Mouse (Mus musculus) testis, postnatal 14 days (tissue): ENCODE data around the gene Nrap.
"Not testable (repeated sequence)": the region's sequence is repeated elsewhere in the genome, so short reads cannot be mapped to it uniquely, and the experiment has no call there.

ENCODE experiments used
- DNase-seq: peaks from one replicate; pipeline ENCODE4 v3.0.0; 2021; ENCODE audit warnings: low spot score

Gene Nrap

DNA sequence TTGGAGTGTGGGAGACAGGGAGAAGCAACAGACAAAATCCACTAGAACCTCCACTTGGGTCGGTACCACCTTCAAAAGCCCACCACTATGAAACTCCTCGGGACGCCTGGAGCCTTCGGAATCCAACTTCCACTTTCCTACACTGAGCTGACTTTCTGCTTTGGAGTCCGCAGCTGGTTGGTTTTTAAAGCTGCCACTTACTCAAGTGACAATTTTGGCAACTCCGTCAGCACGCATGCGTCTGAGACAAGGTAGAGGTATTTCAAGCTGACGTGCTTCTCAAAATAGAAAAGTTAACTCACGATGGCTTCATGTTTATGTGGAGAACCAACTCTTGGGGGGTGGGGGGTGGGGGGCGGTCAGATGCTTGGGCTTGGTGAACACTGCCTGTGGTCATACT, at the start of gene Nrap:
TSS of gene Nrap (minus strand) at position 159 of the 400 bp plus-strand sequence.
- DNase-seq, result no peak

DNA sequence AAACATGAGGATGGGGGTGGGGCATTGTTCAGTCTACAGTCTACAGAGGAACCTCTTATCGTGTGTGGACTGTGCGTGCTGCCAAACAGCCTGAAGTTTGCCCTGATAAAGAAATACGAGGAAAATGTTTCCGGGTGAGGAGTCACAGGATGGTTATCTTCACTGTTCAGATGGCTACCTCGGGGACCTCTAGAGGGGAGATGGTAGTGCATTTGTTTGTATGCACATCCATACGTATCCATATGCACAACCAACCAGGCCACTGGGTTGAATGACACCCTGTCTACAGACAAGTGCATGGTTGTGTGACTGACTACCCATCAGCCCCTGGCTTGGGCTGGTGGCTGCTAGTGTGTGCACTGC, 49.2 kb upstream of the Nrap start:
- DNase-seq, result no peak

DNA sequence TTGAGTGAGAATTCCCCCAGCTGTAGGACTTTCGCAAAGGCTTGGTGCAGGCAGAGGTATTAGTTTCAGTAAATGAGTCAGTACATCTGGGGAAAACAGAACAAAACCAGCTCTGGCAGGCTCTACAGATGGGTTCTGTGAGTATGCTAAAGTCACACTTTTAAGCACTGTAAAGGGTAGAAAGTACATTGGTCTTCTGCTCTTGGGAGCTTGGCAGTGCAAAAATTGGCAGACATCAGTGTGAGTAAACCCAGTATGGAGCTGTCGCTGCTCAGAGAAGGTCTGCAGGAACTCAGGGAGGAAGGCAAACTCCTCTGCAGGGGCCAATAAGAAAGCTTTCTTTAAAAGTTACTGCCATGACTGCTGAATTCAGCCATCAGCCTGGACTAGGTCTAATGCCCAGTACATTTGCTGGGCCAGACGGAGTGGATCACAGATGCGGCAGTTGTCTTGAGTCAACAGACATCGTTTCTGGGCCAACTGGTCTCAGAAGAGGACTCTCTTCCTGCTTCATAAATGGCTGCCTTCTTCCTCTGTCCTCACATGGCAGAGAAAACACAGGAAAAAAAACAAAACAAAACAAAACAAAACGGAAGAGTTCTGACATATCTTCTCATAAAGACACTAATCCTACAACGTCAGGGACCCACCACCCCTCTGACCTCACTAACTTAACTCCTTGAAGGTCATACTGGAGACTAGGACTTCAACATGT, 48.7 kb upstream of the Nrap start:
- no peak for DNase-seq

DNA sequence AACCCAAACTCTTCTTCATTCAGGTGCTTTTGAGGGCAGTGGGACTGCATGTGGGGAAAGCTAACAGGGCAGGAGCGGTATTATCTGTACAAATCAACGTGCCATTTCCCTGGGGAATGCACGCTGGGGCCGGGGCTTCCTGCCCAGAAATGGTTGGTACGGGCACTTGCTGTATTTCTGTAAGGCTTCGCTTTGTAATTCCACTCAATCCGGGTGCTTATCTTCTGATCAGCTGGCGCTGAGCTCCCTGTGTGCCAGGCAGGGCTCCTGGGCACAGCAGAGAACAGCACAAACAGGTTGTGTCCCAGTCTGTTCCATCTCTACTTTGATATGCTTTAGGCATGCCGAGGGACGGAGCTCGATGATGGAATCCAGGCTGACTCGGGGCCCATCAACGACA, 46.5 kb upstream of the Nrap start:
- no peak for DNase-seq

DNA sequence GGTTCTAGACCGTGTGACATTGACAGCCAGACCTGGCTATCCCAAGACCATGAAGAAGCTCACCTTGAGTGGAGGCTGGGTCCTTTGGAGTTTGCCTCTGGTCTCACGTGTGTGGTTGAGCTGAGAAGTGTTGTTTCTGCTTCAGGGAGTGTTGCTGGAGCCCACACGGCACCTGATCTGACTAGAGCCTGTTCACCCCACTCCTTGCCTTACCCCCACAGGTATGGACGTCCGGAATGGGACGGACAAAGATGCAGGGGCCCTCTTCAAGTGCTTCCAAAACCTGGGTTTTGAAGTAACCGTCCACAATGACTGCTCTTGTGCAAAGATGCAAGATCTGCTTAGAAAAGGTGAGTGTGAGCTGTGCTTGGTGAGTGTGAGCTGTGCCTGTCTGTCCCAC, 43.7 kb upstream of the Nrap start:
- DNase-seq, result no peak

DNA sequence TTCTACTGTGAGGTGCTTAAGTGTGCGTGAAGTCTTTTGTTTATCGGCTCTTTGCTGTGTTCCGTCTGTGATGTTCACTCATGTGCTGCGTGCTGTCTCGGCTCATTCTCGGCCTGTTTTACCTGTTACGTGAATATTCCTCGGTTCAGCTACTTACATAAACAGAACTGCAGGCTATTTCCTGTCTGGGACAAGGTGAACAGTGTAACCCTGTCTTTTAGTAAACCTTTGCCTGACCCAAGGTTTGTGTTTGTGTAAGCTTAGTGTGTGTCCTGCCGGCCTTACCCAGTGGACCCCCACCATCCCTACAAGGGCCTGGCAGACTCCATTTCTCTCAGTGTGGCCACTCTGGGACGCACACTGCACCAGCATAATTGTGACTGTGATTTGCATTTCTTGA, 42.9 kb upstream of the Nrap start:
- no peak for DNase-seq

DNA sequence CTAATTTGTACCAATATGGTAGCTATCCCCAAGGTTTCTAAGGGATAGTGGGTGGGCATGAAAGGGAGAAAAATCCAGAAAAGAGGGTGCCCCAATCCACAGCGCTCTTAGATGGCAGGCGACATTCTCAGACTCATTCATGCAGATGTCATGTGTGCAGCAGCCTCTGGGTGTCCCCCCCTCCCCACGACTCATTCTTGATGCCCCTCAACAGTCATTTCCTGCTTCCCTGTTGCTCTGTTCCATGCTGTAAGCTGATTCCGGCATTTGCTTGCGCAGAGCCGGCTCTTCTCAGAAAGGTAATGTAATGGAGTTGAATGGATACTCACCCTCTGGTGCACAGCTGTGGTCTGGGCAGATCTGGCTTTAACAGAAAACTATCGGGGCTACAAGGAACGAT, 40.5 kb upstream of the Nrap start:
- DNase-seq, result no peak

DNA sequence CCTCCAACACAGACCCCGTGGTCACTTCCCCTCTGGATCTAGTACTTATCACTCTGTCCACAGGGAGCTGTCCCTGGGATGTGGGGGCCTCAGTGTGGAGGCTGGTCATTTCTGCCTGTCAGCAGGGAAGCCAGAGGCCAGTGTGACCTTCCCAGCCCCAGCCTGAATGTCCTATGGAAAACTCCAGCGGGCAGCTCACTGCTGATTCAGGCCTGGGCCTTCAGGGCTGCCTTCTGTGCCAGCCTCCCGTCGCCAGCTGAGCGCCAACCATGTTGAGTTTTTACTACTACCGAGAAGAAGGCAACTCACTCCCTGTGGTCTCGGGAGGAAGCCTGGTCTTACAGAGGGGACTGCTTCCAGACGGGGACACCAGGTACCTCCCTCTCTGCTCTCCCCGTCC, 35.7 kb upstream of the Nrap start:
- no peak for DNase-seq

DNA sequence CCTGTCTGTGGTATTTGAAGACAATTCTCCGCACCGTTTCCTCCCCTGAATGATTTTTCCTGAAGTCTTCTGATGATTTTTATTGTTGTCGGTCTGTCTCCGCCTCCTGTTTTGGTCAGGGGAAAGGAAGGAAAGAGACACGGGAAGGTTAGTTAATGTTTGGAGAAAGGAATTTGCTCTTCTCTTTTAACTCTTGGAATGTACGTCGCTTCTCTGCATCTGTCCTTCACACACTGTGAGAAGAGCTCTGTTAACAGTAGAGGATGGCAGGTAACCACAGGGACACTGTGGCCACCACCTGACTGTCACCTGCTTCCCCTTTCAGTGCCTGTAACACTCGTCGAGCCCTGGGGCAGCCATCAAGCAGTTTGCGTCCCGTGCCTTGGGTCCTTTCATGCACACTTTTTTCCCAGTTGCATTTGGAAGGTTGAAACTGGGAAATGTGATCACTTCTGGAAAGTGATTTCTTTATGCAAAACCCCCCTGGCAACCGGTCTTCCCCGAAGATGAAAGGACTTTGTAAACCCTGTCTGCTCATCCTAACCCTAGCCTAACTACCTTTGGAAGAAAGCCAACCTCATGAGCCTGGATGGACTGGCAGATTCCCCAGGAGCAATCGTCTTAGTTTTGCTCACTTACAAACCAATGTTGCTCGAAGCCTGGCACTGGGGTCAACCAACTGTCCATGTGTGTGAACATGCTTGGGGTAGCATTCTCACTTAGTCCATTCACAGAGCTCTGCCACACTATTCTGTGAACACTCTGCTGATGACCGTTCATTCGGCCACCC, 35.0 kb upstream of the Nrap start:
- no peak for DNase-seq

DNA sequence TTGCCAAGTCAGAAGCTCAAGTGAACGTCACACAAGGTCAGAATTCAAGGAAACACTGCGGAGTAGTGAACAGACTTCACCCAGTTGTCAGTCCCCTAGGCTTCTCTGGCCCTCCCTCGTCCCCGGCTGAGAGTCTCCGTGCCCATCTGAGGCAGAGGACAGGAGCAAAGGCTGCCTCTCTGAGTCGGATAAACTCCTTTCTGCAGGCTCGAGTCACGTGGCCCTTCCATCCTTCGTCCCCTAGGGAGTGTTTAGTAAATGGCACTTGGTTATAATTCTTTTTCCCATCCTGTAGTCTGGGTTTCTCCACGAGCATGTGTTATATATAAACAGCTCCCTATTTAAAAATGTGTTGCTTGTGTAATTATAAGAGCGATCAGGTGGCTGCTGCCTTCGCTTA, 33.5 kb upstream of the Nrap start:
- DNase-seq, result no peak

DNA sequence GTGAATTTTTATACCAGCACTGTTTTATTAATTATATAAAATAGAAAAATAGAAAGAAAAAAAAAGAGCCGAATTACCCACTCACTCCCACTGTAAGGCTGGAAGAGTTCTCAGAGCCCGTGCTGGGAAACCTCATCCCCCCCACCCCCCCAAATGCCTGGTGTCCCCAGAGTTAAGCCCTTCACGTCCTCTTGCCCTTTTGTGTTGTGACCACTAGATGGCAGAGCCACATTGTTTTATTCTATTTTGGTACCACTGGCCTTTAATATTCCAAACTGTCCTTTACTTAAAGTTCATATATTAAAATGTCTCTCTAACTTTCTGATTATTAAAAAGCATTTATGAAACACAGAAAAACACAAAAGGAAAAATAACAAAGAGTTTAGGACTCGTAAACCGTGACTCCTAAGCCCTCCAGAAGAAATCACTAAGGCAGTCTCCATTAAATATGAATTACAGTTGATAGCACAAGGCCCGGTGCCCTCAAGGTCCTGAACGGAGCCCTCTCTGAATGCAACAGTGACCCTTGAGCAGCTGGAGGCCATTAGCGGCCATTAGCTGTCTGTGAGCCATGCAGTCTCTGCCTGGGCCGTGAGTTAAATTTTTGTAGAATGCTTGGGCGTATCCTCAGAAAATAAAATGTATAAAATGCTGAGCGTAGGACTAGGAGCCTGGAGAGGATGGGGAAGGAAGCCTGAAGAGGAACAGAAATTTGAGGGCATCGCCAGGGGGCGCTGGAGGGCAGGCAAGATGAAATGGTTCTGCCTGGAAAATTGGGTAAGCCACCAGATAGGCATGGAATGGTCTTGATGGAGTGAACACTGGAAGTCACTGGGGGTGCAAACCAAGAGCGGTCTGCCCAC, 32.9 kb upstream of the Nrap start:
- DNase-seq, result peak; percentile 42

DNA sequence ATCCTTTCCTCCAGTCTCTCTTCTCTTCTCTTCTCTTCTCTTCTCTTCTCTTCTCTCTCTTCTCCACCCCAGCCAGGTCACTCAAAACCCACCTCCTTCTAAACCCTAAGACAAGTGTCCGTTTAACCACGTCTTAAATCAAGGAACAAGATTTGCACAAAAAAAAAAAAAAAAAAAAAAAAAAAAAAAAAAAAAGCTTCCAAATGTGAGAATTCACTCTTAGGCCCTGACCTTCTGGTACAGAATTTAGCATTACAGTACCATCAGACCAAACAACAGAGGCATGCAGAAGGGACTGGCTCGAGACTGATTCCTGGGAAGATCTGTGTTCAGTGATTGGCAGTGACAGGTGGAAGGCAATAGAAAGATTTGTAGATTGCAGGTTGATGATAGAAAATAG, 30.5 kb upstream of the Nrap start:
- DNase-seq, result no peak

DNA sequence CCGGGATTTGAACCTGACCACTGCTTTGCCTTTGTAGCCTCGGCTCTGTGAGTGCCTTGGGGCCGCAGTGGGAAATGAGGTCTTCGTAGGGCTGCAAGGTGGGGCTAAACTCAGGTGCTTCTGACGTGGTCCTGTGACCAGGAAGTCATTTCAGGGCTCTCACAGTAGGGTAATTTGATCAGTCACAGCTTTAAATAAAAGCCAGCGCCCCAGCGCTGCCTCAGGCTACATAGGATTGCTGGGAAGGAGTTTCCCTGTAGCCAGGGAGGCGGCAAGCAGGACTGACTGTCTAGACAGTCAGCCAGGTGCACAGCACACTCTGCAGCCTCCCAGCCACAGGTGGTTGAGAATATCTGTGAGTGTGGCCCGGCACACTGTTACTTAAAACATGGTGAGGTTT, 29.6 kb upstream of the Nrap start:
- no peak for DNase-seq

DNA sequence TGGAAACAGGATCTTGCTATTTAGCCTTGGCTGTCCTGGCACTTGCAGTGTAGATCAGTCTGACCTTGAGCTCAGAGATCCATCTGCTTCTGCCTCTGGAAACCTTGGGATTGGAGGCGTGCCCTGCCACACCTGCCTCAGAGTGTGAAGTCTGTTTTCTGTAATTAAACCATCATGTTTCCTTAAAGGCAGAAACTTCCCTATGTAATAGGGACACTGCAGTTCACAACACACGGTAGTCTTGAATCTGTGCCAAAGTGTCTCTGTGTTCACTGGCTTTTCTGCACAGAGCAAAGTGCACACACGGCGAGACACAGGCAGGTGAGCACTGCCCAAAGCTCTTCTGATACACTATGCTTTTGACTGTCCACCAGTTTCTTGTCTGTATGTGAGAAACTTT, 28.6 kb upstream of the Nrap start:
- no peak for DNase-seq

DNA sequence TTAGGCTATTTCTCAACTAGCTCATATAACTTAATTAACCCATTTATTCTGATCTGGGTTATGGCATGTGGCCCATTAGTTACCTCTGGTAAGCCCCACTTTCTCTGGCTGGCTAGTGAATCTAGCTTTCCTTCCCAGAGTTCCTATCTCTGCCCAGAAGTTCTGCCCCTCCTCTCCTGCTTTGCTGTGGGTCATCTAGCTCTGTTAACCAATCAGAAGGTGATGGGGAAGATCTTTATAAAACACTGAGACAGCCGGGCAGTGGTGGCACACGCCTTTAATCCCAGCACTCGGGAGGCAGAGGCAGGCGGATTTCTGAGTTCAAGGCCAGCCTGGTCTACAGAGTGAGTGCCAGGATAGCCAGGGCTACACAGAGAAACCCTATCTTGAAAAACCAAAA, 20.0 kb upstream of the Nrap start:
- not testable (repeated sequence) for DNase-seq

DNA sequence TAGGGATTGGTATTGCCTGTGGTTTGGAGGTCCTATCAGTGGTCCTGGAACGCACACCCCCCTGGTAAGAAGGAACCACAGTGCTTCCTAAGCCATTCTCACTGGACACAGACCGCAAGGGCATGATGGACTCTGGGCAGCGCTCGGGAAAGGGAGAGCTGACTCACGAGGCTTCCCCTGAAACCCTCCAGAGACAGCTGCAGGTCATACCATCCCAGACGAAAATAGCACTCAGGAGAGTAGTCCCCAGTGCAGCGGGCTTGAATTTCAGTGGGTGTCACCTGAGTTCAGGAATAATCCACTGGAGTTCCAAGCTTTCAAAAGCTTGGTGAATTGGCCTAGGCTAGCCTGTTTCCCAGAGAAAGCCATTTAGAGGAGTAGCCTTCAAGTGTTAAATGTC, 16.7 kb upstream of the Nrap start:
- no peak for DNase-seq

DNA sequence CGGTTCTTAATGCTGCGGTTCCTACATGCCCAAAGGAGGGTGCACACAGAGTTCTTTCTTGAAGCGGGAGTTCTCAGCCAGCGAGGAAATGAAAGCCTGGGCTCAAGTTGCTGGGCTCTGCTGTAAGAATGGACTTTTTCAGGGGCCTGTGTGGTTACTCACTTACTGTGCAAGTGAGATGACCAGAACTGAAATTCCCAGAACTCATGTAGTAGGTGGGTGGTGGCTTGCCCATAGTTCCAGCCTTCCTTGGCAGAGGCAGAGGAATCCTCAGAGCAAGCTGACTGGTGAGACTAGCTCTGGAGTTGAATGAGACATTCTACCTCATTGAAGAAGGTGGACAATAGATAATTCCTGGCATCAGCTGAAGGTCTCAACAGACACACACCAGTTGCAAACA, 16.0 kb upstream of the Nrap start:
- DNase-seq, result no peak

DNA sequence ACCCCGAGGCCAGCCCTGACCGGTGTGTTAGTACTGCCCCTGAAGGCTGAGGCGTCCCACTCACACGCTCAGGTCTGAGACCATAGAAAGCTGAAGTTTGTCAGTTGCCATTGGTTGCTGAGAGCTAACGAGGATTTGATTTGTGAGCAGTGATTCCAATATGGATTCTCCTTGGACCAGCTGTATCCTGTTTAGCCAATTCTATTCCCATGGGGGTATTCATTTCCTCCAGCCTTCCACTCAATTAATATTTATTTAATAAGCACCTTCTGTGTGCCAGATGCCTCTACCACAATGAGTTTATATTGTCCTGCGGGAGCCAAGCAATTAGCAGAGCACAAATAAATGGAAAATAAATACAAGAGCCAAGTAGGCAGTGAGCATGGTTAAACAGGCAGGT, 12.0 kb upstream of the Nrap start:
- no peak for DNase-seq

DNA sequence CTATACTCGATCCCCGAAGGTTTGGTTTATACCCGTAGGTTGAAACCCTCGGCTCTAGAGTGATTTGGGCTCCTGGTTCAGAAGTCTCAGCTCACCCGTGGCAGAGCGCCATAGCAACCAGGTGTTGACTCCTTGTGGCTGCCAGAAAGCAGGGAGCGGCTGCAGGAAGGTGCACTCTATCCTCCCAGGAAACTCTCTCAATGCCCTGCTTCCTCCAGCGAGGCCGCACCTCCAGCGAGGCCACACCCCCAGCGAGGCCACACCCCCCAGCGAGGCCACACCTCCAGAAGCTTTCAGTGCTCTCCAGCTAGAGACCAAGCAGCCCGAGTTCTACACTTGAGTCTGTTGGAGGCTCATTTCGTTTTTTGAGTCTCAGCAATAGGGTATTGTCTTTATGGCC, 10.4 kb upstream of the Nrap start:
- peak; percentile 78 for DNase-seq

DNA sequence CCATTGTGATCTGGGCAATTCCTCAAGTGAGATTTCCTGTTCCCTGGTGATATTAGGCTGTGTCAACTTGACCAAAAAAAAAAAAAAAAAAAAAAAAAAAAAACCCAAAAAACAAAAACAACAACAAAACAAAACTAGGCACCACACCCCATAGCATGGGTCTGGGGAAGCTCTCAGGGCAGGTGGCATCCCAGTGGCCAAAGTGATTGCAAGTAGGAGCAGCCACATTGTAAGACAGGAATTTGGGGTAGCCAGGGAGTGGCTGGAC, 8.6 kb upstream of the Nrap start:
- no peak for DNase-seq

DNA sequence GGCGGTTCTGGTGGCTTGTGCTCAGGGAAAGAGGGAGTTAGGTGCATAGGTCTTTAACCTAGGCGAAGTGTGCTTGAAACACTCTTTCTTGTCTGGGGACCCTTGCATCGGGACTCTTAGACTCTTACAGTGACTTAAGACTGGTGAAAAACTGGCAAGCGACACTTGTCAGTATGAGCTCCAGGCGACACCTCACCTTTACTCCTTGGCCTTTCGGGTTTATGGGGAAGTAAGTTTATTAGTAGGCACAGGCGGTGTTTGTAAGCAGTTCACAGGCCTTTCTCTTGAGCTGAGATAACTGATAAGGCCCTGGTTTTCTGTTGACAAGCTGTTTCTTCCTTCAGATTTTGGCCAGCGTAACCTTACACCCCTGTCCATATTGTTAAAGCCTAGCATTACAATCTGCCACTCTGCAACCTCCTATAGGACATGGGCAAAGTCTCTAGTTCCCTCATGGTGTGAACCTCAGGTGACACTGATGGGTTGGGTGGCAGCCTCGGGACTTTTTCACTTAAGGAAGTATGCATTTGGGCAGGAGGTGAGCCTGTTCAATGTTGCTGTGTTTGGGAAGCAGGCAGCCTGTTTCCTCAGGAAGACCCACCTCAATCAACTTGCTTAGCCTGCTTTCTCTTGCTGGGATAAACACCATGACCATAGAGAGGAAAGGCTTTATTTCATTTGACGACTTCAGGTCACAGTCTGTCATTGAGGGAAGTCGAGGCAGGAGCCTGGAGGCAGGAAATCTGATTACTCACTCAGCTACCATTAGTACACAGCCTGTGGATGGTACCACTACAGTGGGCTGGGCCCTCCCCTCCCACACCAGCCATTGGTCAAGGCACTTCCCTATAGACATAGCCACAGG, 8.1 kb upstream of the Nrap start:
- DNase-seq, result no peak
